Mouse (Mus musculus) testis, postnatal 10 days (tissue): ENCODE results near the gene Smu1.

ENCODE experiments used
- DNase-seq: peaks from one replicate; pipeline ENCODE4 v3.0.0; 2021; ENCODE audit warnings: low spot score

The Smu1 gene

DNA sequence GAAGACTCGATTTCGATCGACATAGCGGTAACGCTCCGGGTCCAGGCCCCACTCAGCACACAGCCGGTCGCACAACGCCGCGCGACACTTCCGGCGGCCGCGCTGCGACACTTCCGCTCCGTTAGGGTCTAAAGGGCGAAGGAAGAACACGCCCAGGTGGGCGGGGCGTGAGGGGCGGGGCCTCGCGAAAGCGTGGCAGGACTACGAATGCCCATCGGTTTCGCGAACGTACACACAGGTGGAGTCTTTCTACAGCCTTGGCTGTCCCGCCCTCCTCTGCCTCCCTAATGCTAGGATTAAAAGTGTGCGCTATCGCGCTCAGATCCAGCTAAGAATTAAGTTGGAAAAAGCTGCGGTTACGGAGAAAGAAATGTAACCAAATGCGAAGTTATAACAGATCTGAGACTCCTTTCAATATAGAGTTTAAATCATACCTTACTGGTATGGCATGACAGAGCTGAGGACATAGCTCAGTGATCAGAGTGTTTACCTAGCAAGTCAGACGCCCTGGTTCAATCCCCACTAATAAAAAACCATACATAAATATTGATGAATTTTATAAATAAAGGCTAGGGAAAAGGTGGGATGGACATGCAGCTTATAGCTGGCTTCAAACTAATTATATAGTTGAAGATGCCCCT lies at the start of gene Smu1:
TSS of gene Smu1 (minus strand) at position 144 of the 641 bp plus-strand sequence.
- DNase-seq, result peak; percentile 99

DNA sequence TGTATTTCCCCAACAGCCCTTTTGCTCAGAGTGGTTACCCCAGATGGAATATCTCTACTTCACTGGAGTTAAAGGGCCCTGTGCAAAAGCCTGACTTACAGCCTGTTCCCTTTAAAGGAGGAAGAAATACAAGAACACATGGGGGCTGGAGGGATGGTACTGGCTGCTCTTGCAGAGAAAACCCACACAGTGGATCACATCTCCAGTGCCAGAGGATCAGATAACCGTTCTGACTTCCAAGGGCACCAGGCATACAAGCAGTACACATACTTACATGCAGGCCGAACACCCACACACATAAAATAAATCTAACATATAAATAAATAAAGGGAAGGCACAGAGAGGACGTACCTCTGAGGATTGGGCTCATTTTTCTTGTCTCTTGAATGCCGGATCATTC lies 49.7 kb upstream of the Smu1 start:
- no peak for DNase-seq

DNA sequence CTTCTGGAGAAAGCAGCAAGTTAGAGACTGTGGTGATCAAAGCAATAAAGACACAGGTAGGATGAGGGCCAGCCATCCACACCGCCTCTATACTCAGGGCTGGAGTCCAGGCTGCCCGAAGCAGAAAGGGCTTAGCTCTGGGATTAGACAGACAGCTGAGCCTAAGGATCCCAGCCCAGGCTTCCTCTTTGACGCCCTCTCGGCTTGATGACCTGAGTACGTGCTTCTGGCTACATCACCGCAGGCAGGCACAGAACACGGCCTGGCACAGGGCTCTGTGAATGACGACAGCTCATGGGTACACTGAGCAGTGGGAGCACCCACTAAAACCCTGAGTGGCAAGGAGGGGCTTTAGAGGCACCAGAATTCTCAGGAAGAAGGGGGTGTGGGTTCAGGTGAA lies 47.7 kb upstream of the Smu1 start:
- DNase-seq, result no peak

DNA sequence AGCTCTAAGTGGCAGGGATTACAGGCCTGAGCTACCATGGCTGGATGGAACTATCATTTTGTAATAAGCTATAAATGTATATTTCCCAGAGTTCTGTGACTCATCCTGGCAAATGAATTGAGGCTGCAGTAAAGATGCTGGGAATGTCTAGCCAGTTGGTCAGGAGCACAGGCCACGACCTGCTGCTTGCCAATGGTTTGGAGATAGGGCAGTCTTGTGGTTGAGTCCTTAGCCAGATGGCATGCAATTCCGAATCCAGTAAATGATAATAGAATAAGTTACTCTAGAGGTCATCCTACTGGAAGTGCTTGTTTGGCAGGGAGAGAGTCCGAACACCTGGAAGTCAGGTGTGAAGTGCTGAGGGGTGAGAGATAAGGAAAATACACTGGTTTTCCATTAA lies 45.1 kb upstream of the Smu1 start:
- DNase-seq, result no peak

DNA sequence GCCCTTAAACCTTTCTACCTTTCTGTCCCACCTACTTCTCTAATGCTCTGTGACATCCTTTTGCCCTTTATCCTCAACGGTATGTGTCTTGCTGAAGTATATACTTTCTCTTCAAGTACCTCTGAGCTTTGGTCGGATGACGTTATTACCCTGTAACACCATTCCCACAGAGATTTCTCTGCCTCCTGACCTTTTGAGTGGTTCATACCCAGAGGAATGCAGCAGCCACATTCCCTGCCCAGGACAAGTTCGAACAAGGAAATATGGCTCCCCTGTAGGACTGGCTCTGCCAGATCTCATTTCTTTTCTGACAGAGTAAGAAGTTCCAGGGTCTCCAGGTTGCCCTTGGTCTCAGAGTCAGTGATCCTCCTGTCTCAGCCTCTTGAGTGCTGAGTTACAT lies 44.2 kb upstream of the Smu1 start:
- DNase-seq, result no peak

DNA sequence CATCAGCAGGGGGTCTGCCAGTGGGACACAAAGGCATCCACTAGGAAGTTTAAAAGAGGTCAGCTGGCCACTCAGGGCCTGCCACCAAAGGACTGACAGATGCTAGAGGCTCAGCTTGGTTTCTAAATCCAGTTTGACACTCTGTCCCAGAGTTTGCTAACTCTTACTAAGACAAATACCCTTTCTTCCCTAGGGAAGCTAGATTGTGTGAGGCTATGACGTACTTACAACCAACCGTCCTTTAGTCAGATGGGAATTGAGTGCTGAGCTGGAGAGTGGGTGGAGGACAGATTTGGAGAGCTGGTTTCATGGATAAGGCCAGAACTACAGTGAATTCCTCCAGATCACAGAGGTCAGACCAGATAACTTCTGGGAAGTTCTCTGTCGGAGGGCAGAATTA lies 43.1 kb upstream of the Smu1 start:
- no peak for DNase-seq

DNA sequence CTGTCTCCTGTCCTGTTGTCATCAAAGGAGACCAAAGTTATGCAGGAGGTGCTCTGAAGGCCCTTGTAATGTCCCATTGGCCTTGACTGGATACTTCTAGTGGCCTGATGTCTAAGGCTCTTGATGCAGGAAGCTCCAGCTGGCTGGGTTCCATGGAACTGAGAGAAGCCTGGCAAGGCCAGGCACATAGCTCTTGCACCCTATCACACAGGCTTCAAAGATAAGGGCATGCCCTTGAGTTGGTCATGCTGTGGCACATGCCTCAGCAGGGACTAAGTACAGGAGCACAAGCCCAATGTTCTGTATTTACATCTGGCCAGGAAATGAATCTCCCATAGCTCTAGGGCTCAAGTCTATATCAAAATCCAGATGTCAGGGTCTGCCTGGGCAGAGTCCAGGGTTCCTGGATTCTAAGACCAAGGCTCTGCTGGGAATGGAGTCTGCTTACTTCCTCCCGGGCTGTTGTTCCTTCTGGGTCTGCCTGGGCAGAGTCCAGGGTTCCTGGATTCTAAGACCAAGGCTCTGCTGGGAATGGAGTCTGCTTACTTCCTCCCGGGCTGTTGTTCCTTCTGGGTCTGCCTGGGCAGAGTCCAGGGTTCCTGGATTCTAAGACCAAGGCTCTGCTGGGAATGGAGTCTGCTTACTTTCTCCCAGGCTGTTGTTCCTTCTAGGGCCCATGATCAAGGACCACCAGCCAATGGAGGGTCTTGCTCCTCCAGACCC lies 41.3 kb upstream of the Smu1 start:
- peak; percentile 80 for DNase-seq

DNA sequence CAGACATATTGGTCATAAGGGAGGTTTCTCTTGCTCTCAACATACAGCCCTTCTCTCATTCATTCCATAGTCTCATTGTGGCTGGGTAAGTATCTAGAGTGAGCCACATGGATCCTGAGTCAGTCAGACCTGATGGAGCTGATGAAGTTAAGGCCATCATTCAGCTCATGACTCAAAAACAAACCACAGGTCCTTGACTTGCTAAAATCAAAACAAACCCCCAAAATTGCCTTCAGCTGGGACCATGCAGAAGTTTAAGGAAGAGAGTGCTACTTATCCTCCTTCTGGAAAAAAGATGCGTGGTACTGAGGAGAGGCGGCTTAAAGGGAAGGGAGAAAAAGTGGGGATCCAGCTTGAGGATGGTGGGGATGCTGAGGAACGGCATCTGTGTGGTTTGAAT lies 38.0 kb upstream of the Smu1 start:
- no peak for DNase-seq

DNA sequence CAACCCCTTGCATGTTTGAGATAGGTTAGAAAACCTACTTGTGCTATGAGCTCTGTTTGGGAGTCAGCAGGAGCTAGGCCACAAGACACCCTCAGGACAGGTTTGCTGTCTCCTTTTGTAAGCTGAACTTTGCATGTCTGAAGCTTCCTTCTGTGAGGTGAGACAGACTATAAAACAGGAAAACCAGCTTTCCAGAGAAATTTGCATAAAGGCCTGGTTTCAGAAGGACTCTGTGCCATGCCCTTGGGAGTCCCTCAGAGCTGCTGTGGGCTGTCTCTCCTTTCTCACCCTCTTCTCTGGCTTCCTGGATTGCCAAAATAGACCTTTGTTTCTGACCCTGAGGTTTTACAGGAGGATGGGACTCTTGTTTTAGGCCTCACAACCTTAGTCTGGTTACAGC lies 36.6 kb upstream of the Smu1 start:
- no peak for DNase-seq

DNA sequence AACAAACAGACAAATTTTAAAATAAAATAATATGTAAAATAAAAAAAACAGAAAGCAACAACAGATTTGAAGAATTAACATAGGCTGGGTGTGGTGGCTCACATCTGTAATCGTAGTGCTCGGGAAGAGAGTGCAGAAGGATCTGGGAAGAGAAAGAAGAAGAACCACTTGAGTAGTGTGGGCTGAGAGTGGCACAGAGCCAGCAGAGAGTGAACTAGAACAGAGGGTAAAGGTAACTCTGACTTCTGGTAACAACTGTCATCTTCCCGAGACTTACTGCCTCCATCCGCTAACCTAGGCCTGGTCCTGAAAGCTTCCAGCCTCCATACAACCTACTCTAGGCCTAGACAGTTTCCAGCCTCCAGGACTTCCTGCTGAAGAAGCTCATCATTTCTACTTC lies 33.5 kb upstream of the Smu1 start:
- no peak for DNase-seq

DNA sequence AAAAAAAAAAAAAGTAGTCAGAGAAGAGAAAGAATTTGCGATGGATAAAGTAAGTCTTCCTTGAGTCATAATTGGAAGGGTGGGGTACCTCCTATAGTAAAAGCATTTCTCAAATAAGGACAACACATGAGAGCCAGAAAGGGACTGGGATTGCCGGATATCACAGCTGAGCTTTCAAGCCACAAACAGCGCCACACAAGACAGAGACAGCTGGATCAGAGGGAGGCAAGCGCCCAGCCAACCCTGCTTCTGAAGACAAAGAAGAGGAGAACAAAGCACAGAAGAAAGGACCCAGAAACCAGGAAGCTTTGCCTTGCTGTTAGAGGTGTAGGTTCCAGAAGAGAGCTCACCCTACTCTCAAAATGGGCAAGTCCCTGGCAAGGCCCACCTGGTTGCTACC lies 28.9 kb upstream of the Smu1 start:
- DNase-seq, result no peak

DNA sequence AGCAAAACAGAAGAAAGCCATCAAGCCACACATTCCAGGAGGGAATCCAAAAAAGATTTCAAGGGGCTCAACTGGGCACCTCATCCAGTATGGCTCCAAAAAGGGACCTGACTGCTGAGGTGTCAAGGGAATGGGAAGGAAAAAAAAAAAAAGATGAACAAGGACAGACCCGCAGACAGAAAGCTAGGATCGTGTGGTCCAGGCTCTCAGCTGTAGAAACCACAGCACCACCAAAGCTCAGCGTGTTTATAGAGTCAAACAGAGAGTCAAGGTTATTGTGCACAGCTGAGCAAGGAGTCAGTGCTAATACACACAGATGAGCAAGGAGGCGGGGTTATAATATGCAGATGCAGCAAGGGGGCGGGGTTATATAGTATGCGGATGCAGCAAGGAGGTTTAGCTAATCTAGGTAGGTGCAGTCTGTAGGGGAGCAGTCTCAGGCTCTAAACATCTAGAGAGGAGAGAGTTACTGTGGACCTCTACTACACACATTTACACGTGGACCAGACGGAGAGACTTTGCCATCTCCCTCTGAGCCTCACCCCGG lies 28.0 kb upstream of the Smu1 start:
- no peak for DNase-seq

DNA sequence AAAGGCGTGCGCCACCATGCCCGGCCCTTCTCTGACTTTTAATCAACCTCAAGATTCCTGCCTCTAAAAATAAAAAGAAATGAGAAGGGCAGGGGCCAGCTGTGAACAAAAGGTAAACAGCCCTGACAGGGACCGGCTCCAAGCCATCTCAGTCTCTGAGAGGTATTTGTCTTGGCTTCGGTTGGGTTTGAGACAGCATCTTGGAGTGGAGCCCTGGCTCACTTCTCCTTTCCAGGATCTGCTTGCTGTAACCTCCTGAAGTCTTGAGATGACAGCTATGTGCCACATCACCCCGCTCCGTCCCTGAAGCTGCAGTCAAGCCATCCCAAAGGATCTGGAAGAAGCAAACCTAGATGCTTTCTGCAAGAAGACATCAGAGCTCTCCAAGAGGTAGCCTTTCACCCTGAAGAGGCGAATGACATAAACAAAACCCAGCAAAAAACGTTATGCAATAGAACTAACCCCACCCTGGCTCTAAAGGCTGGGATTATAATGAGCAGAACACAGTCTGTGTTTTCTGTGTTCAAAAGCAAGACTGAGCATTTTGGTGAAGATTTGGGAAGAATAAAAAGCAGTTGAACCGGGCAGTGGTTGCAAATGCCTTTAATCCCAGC lies 26.9 kb upstream of the Smu1 start:
- no peak for DNase-seq

DNA sequence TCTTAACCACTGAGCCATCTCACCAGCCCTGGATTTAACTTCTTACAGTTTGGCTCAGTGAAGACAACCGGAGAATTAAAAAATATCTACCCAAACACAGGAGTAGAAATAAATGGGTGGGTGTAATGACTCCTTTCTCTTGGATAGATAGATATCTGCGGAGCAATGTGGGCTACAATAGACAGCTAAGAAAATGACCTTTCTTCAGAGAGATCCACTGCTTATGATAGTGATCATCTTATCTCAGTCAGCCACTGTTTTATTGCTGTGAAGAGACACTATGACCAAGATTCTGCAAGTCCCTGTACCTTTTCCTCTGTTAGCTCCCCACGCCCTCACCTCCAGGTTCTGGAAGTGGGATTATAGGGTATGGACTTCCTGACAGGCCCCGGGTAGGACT lies 25.3 kb upstream of the Smu1 start:
- DNase-seq, result no peak

DNA sequence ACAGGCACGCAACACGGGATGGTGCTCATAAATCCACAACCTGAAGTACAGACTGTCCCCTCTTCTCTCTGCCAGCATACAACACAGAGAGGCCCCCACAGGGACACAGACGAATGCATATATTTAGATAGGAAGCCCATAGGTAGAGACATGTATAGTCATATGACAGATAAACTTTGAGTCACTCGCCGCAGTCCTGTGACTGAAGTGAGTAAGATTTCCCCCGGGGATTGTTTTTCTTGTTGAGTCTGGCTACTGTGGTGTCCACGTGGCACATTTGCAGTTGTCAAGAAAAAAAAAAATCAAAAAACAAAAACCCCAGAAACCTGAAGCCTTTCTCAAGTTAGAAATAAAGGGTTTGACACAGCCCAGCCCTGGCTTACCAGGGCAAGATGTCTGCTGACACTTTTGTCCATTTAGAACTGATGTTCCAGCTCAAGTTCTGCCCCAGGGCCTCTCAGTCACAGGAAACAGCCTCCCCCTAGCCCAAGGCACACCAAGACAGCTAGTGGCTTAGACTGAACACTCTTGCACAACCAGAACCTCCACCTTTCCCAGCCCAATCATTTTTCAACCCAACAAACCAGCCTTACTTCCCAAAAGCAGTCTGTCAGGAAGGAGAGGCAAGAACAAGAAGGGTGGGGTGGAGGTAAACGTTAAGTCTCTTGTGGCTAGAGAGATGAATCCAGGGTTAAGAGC lies 24.2 kb upstream of the Smu1 start:
- DNase-seq, result no peak

DNA sequence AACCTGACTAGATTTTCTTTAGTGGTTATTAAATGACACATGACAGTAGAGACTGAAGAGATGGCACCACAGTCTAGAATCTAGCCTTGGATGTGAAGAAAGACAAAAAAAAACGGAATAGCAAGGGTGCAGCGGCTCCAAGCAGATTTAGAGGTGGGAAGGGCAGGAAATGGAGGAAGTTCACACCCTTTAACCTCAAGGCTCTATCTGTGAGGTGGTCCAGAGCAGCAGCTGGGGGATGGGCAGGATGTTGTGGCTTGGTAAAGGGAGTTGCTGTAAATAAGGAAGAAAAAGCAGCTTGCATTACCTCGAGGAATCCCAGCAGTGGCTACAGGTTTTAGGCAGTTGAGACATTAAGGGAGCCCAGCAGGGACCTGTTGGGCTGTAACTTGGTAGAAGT lies 23.4 kb upstream of the Smu1 start:
- no peak for DNase-seq

DNA sequence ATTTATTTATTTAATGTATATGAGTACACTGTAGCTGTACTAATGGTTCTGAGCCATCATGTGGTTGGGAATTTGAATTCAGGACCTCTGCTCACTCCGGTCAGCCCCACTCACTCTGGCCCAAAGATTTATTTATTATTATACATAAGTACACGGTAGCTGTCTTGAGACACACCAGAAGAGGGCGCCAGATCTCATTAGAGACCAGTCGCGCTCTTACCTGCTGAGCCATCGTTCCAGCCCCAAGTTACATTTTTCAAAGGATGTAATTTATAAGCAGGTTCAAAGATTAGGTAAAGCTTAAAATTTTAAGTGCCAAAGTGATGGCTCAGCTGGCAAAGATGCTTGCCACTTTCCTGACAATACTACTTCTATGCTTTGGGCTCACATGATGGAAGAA lies 20.9 kb upstream of the Smu1 start:
- no peak for DNase-seq

DNA sequence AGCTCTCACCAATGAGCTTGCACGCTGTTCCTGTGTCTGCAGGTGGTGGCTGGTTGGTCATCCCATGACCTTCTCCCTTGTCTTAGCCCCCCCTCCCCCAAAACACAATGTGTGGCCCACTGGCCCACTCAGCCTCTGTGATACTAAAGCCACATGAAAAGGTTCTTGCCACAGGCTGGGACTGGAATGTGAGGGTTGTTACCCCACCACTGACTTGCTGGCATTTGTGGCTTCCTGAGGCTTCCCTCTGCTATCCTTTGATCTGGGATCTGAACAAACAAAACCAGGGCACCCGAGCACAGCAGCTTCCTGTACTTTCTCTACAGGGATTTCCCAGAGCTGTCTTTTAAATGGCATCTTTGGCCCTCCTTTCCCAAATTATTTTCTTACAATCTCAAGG lies 19.4 kb upstream of the Smu1 start:
- DNase-seq, result no peak

DNA sequence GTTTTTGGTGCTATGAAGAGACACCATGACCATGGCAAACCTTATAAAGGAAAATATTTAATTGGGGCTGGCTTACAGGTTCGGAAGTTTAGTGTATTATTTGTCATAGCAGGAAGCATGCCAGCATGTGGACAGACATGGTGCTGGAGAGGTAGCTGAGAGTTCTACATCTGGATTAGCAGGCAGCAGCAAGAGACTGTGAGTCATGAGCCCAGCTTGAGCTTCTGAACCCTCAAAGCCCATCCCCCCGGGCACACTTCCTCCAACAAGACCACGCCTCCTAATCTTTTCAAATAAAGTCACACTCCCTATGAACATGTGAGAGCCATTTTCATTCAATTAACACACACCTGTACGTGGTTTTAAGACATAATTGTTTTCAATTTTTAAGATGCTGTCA lies 18.7 kb upstream of the Smu1 start:
- no peak for DNase-seq

DNA sequence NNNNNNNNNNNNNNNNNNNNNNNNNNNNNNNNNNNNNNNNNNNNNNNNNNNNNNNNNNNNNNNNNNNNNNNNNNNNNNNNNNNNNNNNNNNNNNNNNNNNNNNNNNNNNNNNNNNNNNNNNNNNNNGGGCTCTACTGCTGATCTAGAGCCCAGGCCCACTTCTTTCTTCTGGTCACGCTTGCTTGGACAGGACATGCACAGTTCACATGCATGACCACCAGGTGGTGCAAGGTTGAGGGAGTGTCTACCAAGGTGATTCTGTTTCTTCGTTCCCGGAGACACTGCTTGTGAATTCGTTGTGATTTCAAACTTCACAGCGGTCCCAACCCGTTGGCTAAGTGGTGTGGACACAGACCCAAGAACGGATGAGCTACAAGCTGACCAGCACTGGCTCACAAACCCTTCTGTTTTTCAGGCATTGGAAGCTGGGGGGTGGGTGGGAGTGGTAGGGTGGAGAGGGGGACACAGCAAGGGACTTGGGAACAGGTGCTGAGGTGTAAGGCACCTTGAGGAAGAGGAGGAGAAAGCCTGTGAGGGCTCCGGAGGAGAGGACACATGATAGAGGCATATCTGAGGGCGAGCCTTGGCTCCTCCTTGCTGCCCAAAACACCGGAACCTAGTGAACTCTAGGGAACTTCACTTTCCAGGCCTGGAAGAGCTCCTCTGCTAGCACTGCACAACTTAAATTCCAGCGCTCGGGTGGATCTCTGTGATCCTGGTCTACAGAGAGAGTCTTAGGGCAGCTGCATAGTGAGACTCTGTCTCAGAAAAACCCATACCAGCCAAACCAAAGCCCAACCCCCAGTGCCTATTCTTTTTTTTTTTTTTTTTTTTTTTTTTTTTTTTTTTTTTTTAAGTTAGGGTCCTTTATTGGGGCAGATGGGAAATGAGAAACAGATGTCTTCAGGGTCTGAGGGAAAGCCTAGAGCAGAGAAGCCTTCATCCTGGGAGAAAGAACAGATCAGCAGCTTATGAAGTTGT lies 16.8 kb upstream of the Smu1 start:
- DNase-seq, result peak; percentile 89

DNA sequence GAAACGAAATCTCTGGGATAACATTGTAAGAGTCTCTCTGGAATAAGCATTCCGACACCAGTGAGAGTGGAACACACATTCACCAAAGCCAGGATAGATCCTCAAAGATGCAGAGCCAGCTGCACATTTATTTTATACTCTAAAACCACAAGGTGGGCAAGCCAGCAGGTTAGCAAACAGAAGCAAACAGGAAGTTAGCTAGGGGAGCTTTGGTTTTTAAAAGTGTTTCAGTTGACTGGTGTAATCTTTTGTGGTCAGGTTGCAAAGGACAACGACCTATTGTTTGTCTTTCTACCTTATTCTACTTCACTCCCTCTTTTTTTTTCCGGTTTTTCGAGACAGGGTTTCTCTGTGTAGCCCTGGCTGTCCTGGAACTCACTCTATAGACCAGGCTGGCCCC lies 2.2 kb upstream of the Smu1 start:
- DNase-seq, result no peak
